Mouse (Mus musculus) liver, postnatal 0 days (tissue): ENCODE measurements around the gene Traf7.

Experiments
- CTCF ChIP-seq: sonication (generic); IDR thresholded peaks from 2 replicates; pipeline ENCODE4 v1.5.1; 2016; ENCODE audit warnings: antibody characterized with exemption, low read depth
- EP300 ChIP-seq: IDR thresholded peaks from 2 replicates; pipeline ENCODE4 v1.6.1; 2016; ENCODE audit warnings: antibody characterized with exemption, low read depth, mild to moderate bottlenecking

GRCm38 (mm10) chr17:24559146-24559545 lies 31.4 kb upstream of the Traf7 start:
- TF ChIP-seq EP300 (no peak), CTCF (no peak)
